Mouse (Mus musculus): ENCODE measurements around the gene Gpld1. TPM values are rescaled to one million over a fixed set of nuclear protein-coding genes. Genes with fewer than 3 reads are reported as not detected.

Gene Gpld1
- polyA plus RNA-seq, 1 experiment from 2014 or later = 3.1 TPM

GRCm38 (mm10) chr13:25024655-25025054, 81.7 kb downstream of the Gpld1 start:
- no peaks in the 10 kb centered on the region for H3K27me3 ChIP-seq (replicated peaks)
- H3K27ac ChIP-seq = no peak overlapping the region
- ATAC-seq (ENCODE audit: insufficient read depth, low FRiP score, low read depth) = no peak
- H3K9me3 ChIP-seq = no peaks in the 10 kb centered on the region
- H3K4me1 ChIP-seq = no peaks in the 10 kb centered on the region
- 34% methylated on average over 2 of the region's 2 CpGs for WGBS
- no peak overlapping the region for H3K4me3 ChIP-seq (replicated peaks)
- no peak overlapping the region for H3K4me2 ChIP-seq
- no peaks in the 10 kb centered on the region for H3K36me3 ChIP-seq
- no peak overlapping the region for H3K9ac ChIP-seq

DNA sequence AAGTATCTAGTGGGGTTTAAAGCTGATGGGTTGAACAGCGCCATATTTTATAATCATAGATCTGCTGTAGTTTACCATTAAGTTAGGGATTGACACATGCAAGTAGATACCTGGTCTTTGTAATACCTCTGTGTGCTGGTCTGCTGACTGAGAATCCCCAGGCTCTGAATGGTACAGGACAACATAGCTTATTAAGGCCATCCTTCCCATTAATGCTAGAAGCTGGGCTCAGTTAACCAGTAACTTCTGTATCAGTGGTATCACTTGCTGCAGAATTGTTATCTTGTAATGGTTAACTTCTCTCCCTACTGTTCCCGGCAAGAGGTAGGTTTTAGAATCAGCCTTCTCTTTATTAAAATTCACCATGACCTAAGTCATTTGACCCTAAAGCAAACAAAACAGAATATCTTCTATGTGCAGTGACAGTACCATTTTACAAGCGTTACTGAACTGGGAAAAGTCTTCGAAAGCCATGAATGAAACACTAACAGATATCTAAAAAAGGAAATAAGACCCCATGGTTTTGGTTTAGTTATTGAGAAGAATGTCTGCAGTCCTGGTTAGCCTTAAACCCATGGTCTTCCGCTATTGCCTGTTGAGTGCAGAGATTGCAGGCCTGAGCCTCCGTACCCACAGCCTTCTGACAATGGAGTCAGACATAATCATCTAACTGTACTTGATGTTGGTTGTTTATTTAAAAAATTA, 83.6 kb downstream of the Gpld1 start:
- no peak overlapping the region for H3K27ac ChIP-seq
- no peaks in the 10 kb centered on the region for H3K4me1 ChIP-seq
- no peak overlapping the region for H3K4me2 ChIP-seq
- 73% methylated on average over 6 of the region's 6 CpGs for WGBS
- H3K36me3 ChIP-seq = no peaks in the 10 kb centered on the region
- H3K9me3 ChIP-seq = no peaks in the 10 kb centered on the region
- no peak overlapping the region for H3K9ac ChIP-seq
- ATAC-seq (ENCODE audit: insufficient read depth, low FRiP score, low read depth) = no peak
- no peaks in the 10 kb centered on the region for H3K27me3 ChIP-seq (replicated peaks)
- H3K4me3 ChIP-seq (replicated peaks) = no peak overlapping the region

DNA sequence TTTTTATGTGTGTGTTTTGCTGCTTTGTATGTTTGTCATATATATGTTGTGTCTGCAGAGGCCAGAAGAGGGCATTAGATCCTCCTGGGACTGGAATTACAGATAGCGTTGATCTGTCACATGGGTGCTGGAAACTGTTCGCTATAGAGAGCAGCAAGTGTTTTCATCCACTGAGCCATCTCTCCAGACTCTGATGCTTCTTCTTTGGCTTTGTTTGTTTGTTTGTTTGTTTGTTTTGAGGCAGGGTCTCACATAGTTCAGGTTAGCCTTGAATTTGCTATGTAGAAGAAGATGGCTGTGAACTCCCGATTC, 84.1 kb downstream of the Gpld1 start:
- H3K36me3 ChIP-seq = no peaks in the 10 kb centered on the region
- ATAC-seq (ENCODE audit: insufficient read depth, low FRiP score, low read depth) = no peak
- WGBS = 71% methylated on average over 3 of the region's 3 CpGs
- no peak overlapping the region for H3K9ac ChIP-seq
- no peak overlapping the region for H3K4me2 ChIP-seq
- no peaks in the 10 kb centered on the region for H3K27me3 ChIP-seq (replicated peaks)
- no peak overlapping the region for H3K27ac ChIP-seq
- no peaks in the 10 kb centered on the region for H3K4me1 ChIP-seq
- no peak overlapping the region for H3K4me3 ChIP-seq (replicated peaks)
- no peaks in the 10 kb centered on the region for H3K9me3 ChIP-seq

- WGBS = 75% methylated on average over 2 of the region's 2 CpGs
- Histone ChIP-seq H3K27ac (no peak overlapping the region), H3K36me3 (no peaks in the 10 kb centered on the region), H3K9me3 (no peaks in the 10 kb centered on the region), H3K4me1 (no peaks in the 10 kb centered on the region), H3K9ac (no peak overlapping the region), H3K27me3 (replicated peaks) (no peaks in the 10 kb centered on the region), H3K4me3 (replicated peaks) (no peak overlapping the region), H3K4me2 (no peak overlapping the region)
- ATAC-seq (ENCODE audit: insufficient read depth, low FRiP score, low read depth) = no peak
These were observed 96.5 kb downstream of the Gpld1 start for GRCm38 (mm10) chr13:25039488-25039887.

Other genes starting within 250 kb of the Gpld1 start
- gene Armh2, start 201.9 kb upstream of the Gpld1 start, polyA plus RNA-seq (2015; fragmentation: Nextera tagmentation; extraction: Ambion mirVana) = not detected in 2 replicates
- gene Gmnn, start 181.2 kb upstream of the Gpld1 start, polyA plus RNA-seq (2015; fragmentation: Nextera tagmentation; extraction: Ambion mirVana) = 111 TPM in 2 replicates
- gene BC005537, start 141.5 kb upstream of the Gpld1 start, polyA plus RNA-seq (2015; fragmentation: Nextera tagmentation; extraction: Ambion mirVana) = 12.5 and 14.2 TPM in 2 replicates
- 102 and 103 TPM in 2 replicates for gene Acot13, start 111.6 kb upstream of the Gpld1 start, polyA plus RNA-seq (2015; fragmentation: Nextera tagmentation; extraction: Ambion mirVana)
- 52.3 and 56.3 TPM in 2 replicates for gene Tdp2, start 111.5 kb upstream of the Gpld1 start, polyA plus RNA-seq (2015; fragmentation: Nextera tagmentation; extraction: Ambion mirVana)
- 0.51 and 0.79 TPM in 2 replicates for gene D130043K22Rik, start 98.0 kb upstream of the Gpld1 start, polyA plus RNA-seq (2015; fragmentation: Nextera tagmentation; extraction: Ambion mirVana)
- gene Aldh5a1, start 5.5 kb upstream of the Gpld1 start, polyA plus RNA-seq (2015; fragmentation: Nextera tagmentation; extraction: Ambion mirVana) = 9.5 and 11.2 TPM in 2 replicates
- gene Mrs2, start 77.2 kb downstream of the Gpld1 start, polyA plus RNA-seq (2015; fragmentation: Nextera tagmentation; extraction: Ambion mirVana) = 15.0 and 17.2 TPM in 2 replicates
- gene Dcdc2a, start 112.9 kb downstream of the Gpld1 start, polyA plus RNA-seq (2015; fragmentation: Nextera tagmentation; extraction: Ambion mirVana) = 3.1 and 3.7 TPM in 2 replicates